Mouse (Mus musculus): Measurements from ENCODE around the gene Mgmt.

GRCm38 (mm10) chr7:137080171-137080570, 185.8 kb downstream of the Mgmt start:
- TF ChIP-seq CTCF (IDR thresholded peaks at IDR 0.05; ENCODE audit: low read depth) (peak; percentile 6; the same call in 1 of the 2 replicates), EP300 (IDR thresholded peaks at IDR 0.05; ENCODE audit: low read depth) (no peak)

Data from heart, postnatal 0 days (tissue).